Mouse (Mus musculus) megakaryocyte-erythroid progenitor cell, adult 5-6 weeks (primary cell): ENCODE data around the gene Zfp710. TPM values are rescaled to one million over a fixed set of nuclear protein-coding genes. Genes with fewer than 3 reads are reported as not detected.

Experiments
- ATAC-seq: replicated peaks from 2 replicates; pipeline ENCODE4 v1.8.0; 2016; ENCODE audit warnings: mild to moderate bottlenecking, inconsistent platforms; ENCODE audit not compliant: severe bottlenecking, poor library complexity, low FRiP score, low TSS enrichment
- total RNA-seq, 2 experiments: library from RNA; stranded (forward) in 1 of 2; stranded (reverse) in 1 of 2; fragments of 200-1000, 215-1000 nt in 1 of 2; fragments of >200 nt in 1 of 2; fragmentation: Nextera tagmentation in 1 of 2; gene quantifications; 2 replicates each; pipeline ENCODE4 v1.2.3; 2014 to 2017

The Zfp710 gene
- total RNA-seq, 2 experiments from 2014 or later, result 6.2 to 7.1 TPM

- peak; percentile 40; the same call in 1 of the 2 replicates for ATAC-seq
Observed at GRCm38 (mm10) chr7:80052261-80052660, 27.6 kb downstream of the Zfp710 start.

- ATAC-seq, result no peak
Observed at GRCm38 (mm10) chr7:80053147-80053546, 28.5 kb downstream of the Zfp710 start.

DNA sequence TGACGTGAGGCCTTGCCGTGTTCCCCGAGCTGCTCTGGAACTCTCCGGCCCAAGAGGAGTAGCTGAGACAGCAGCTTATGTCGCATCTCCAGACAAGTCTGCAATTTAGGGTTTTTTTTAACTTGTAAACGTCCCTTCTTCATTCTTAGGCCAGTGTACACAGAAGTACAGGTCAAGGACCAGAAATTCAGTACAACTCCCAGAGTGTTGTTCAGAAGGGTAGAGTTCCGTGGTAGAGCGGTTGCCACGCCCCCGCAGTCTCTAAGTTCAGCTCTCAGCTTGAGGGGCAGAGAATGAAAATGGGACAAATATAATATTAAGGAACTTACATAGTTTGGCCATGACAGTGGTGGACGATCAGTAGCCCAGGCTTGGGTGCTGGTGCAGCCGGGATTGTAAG, 31.2 kb downstream of the Zfp710 start:
- no peak for ATAC-seq

GRCm38 (mm10) chr7:80057002-80057691, 32.5 kb downstream of the Zfp710 start:
- ATAC-seq, result no peak

GRCm38 (mm10) chr7:80057781-80058180, 33.2 kb downstream of the Zfp710 start:
- no peak for ATAC-seq

- no peak for ATAC-seq
Observed at GRCm38 (mm10) chr7:80058405-80059063, 33.9 kb downstream of the Zfp710 start.

GRCm38 (mm10) chr7:80059064-80059838, 34.6 kb downstream of the Zfp710 start:
- ATAC-seq, result no peak

GRCm38 (mm10) chr7:80060012-80060778, 35.6 kb downstream of the Zfp710 start:
- no peak for ATAC-seq

- ATAC-seq, result no peak
Observed at GRCm38 (mm10) chr7:80062083-80062826, 37.6 kb downstream of the Zfp710 start.

DNA sequence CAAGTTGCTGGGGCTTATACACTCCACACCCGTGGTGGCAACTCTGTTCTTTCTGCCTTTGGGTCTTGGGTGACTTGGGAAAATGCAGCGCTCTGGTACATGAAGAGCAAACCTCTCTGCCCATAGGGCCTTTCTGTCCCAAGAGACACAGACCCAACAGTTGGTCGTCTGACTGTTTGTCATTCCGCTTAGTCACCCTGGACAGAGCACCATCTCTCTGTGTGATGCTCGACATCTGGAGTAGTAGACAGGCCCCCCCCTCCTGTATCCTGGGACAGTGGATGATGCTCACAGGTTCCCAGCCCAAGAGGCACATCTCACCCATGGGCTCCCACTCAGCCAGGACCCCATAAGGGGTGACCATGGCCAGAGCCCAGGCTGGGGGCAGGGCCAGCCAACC, 38.6 kb downstream of the Zfp710 start:
- ATAC-seq, result 0 out of 2 replicates have a peak, but pooled peaks have one; percentile 7

- no peak for ATAC-seq
Observed at GRCm38 (mm10) chr7:80063902-80064736, 39.5 kb downstream of the Zfp710 start.

- ATAC-seq, result no peak
Observed at GRCm38 (mm10) chr7:80065250-80065649, 40.6 kb downstream of the Zfp710 start.

DNA sequence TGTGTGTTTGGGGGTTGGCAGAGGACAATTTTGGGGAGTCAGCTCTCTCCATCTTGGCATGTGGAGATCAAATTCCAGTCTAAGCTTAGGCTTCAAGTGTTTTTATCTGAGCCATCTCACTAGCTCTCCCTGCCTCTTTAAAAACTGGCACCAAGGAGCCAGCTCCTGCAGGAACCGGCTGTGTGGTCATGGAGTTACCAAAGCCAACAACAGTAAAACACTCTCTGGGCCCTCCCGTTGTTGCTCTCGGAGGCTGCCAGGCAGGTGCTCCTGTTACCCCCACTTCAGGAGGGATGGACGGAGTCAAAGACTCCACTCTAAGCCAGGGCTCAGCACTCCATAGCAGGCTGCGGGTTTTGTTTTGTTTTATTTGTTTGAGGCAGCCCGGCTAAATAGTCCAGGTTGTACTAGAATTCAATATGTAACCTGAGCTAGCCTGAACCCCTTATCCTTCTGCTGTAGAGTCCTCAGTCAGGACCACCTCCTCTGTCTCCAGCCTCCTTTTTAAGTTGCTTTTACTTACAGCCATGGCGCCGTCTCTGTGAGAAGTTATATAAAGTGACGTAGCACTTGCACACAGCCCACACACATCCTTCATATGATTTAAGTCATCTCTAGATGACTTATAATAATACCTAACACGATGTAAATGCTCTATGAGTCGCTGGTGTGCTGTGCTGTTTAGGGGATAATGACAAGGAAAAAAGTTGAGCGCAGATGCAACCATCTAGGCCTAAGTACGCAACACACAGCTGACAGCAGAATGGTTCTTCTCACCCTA, 42.3 kb downstream of the Zfp710 start:
- ATAC-seq, result no peak

DNA sequence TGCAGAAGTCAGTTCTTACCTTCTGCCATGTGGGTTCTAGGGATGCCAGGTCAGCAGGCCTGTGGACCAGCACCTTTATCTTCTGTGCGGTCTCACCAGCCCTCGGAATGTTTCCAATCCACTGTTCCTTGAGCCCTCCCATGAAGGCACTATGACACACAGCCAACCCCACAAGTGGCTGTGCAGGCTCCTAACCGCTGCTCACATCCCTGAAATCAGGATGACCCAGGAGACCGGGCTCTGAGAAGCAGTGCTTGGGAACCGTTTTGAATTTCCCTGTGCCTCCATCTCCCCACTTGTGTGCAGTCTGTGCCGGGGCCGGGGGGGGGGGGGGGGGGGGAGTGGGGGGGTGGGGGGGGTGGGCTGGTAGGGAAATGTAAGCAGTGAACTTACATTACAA, 43.7 kb downstream of the Zfp710 start:
- ATAC-seq, result no peak

GRCm38 (mm10) chr7:80069615-80070327, 45.2 kb downstream of the Zfp710 start:
- peak; percentile 50 for ATAC-seq

DNA sequence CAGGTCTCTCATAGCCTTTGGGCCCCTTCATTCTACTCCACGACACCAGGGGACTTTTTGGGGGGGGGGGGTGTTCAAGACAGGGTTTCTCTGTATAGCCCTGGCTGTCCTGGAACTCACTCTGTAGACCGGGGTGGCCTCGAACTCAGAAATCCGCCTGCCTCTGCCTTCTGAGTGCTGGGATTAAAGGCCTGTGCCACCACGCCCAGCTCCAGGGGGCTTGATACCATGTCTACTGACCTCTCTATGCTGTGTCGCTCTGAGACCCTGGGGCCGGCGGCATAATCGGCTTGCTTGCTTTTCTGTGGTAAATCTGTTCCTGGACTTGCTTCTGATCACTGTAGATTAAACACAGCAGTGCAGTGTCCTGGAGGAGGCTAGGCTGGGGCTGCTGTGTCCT, 46.6 kb downstream of the Zfp710 start:
- no peak for ATAC-seq

- no peak for ATAC-seq
Observed at GRCm38 (mm10) chr7:80072297-80072696, 47.7 kb downstream of the Zfp710 start.
